Mouse (Mus musculus): ENCODE measurements around the gene Lrch4. TPM values are rescaled to one million over a fixed set of nuclear protein-coding genes. Genes with fewer than 3 reads are reported as not detected.
A peak's percentile ranks its signal among the peaks of the same experiment; 100 is the strongest.

Gene Lrch4
- polyA plus RNA-seq, 1 experiment from 2014 or later = 39.5 TPM

GRCm38 (mm10) chr5:137679726-137680125 lies 50.8 kb downstream of the Lrch4 start:
- no peaks in the 10 kb centered on the region for H3K27me3 ChIP-seq (ENCODE audit: insufficient read depth, low read length)
- H3K4me2 ChIP-seq (replicated peaks; ENCODE audit: low read depth, low read length) = no peak overlapping the region
- ATAC-seq (ENCODE audit: low FRiP score, low TSS enrichment) = no peak
- H3K36me3 ChIP-seq (ENCODE audit: insufficient read depth, low read length) = no peaks in the 10 kb centered on the region
- H3K9ac ChIP-seq (replicated peaks; ENCODE audit: low read length) = no peak overlapping the region
- H3K4me3 ChIP-seq (ENCODE audit: low read length) = no peak overlapping the region
- H3K9me3 ChIP-seq (ENCODE audit: low read length) = no peaks in the 10 kb centered on the region
- H3K4me1 ChIP-seq (ENCODE audit: insufficient read depth, low read length) = peaks cover 15% of the 10 kb centered on the region
- WGBS = 62% methylated on average over 4 of the region's 4 CpGs
- H3K27ac ChIP-seq (ENCODE audit: low read length) = no peak overlapping the region

GRCm38 (mm10) chr5:137682526-137682925 lies 53.6 kb downstream of the Lrch4 start:
- no peak overlapping the region for H3K27ac ChIP-seq (ENCODE audit: low read length)
- peaks cover 21% of the 10 kb centered on the region for H3K4me1 ChIP-seq (ENCODE audit: insufficient read depth, low read length)
- H3K9ac ChIP-seq (replicated peaks; ENCODE audit: low read length) = no peak overlapping the region
- no peaks in the 10 kb centered on the region for H3K36me3 ChIP-seq (ENCODE audit: insufficient read depth, low read length)
- WGBS = 78% methylated on average over 6 of the region's 6 CpGs
- no peak for ATAC-seq (ENCODE audit: low FRiP score, low TSS enrichment)
- H3K9me3 ChIP-seq (ENCODE audit: low read length) = no peaks in the 10 kb centered on the region
- H3K27me3 ChIP-seq (ENCODE audit: insufficient read depth, low read length) = no peaks in the 10 kb centered on the region
- H3K4me2 ChIP-seq (replicated peaks; ENCODE audit: low read depth, low read length) = peak overlapping the region; percentile 91; the same call in 1 of the 2 replicates
- peak overlapping the region; percentile 79; the same call in 1 of the 2 replicates for H3K4me3 ChIP-seq (ENCODE audit: low read length)

- WGBS = 7% methylated on average over 28 of the region's 28 CpGs
- ATAC-seq (ENCODE audit: low FRiP score, low TSS enrichment) = peak; percentile 9
- no peaks in the 10 kb centered on the region for H3K27me3 ChIP-seq (ENCODE audit: insufficient read depth, low read length)
These were observed 54.7 kb downstream of the Lrch4 start for GRCm38 (mm10) chr5:137683388-137684293.

GRCm38 (mm10) chr5:137684294-137685123 lies 55.6 kb downstream of the Lrch4 start, which contains the start of gene Agfg2:
TSS of gene Agfg2 (minus strand) at chr5:137684726.
- ATAC-seq (ENCODE audit: low FRiP score, low TSS enrichment) = peak; percentile 99
- peak within 1 kb of the TSS; percentile 91 for H3K4me2 ChIP-seq (replicated peaks; ENCODE audit: low read depth, low read length)
- H3K4me1 ChIP-seq (ENCODE audit: insufficient read depth, low read length) = peaks cover 21% of the 10 kb centered on the region
- under 1% methylated on average over 62 of the region's 62 CpGs for WGBS
- no peaks in the 10 kb centered on the region for H3K36me3 ChIP-seq (ENCODE audit: insufficient read depth, low read length)
- peak within 1 kb of the TSS; percentile 72 for H3K27ac ChIP-seq (ENCODE audit: low read length)
- peak within 1 kb of the TSS; percentile 79 for H3K4me3 ChIP-seq (ENCODE audit: low read length)
- H3K27me3 ChIP-seq (ENCODE audit: insufficient read depth, low read length) = no peaks in the 10 kb centered on the region
- peak within 1 kb of the TSS; percentile 74 for H3K9ac ChIP-seq (replicated peaks; ENCODE audit: low read length)
- H3K9me3 ChIP-seq (ENCODE audit: low read length) = no peaks in the 10 kb centered on the region

More at GRCm38 (mm10) chr5:137683388-137684293, 54.7 kb downstream of the Lrch4 start:
- peak overlapping the region; percentile 74 for H3K9ac ChIP-seq (replicated peaks; ENCODE audit: low read length)
- peaks cover 21% of the 10 kb centered on the region for H3K4me1 ChIP-seq (ENCODE audit: insufficient read depth, low read length)
- peak overlapping the region; percentile 72 for H3K27ac ChIP-seq (ENCODE audit: low read length)
- H3K4me3 ChIP-seq (ENCODE audit: low read length) = peak overlapping the region; percentile 79
- H3K9me3 ChIP-seq (ENCODE audit: low read length) = no peaks in the 10 kb centered on the region
- peak overlapping the region; percentile 91 for H3K4me2 ChIP-seq (replicated peaks; ENCODE audit: low read depth, low read length)
- H3K36me3 ChIP-seq (ENCODE audit: insufficient read depth, low read length) = no peaks in the 10 kb centered on the region

GRCm38 (mm10) chr5:137685653-137686052 lies 56.7 kb downstream of the Lrch4 start:
- ATAC-seq (ENCODE audit: low FRiP score, low TSS enrichment) = no peak
- H3K9ac ChIP-seq (replicated peaks; ENCODE audit: low read length) = no peak overlapping the region
- no peak overlapping the region for H3K4me2 ChIP-seq (replicated peaks; ENCODE audit: low read depth, low read length)
- H3K27ac ChIP-seq (ENCODE audit: low read length) = no peak overlapping the region
- H3K9me3 ChIP-seq (ENCODE audit: low read length) = no peaks in the 10 kb centered on the region
- 97% methylated on average over 3 of the region's 3 CpGs for WGBS
- H3K4me3 ChIP-seq (ENCODE audit: low read length) = no peak overlapping the region
- no peaks in the 10 kb centered on the region for H3K27me3 ChIP-seq (ENCODE audit: insufficient read depth, low read length)
- H3K36me3 ChIP-seq (ENCODE audit: insufficient read depth, low read length) = no peaks in the 10 kb centered on the region
- peaks cover 24% of the 10 kb centered on the region for H3K4me1 ChIP-seq (ENCODE audit: insufficient read depth, low read length)

GRCm38 (mm10) chr5:137686127-137686790 lies 57.3 kb downstream of the Lrch4 start:
- ATAC-seq (ENCODE audit: low FRiP score, low TSS enrichment) = no peak
- Histone ChIP-seq H3K27ac (ENCODE audit: low read length) (no peak overlapping the region), H3K4me2 (replicated peaks; ENCODE audit: low read depth, low read length) (no peak overlapping the region), H3K9ac (replicated peaks; ENCODE audit: low read length) (no peak overlapping the region), H3K4me3 (ENCODE audit: low read length) (no peak overlapping the region), H3K27me3 (ENCODE audit: insufficient read depth, low read length) (no peaks in the 10 kb centered on the region), H3K9me3 (ENCODE audit: low read length) (no peaks in the 10 kb centered on the region), H3K4me1 (ENCODE audit: insufficient read depth, low read length) (peaks cover 28% of the 10 kb centered on the region), H3K36me3 (ENCODE audit: insufficient read depth, low read length) (no peaks in the 10 kb centered on the region)
- WGBS = 83% methylated on average over 6 of the region's 6 CpGs

GRCm38 (mm10) chr5:137689974-137690373 lies 61.1 kb downstream of the Lrch4 start:
- H3K36me3 ChIP-seq (ENCODE audit: insufficient read depth, low read length) = no peaks in the 10 kb centered on the region
- 80% methylated on average over 3 of the region's 3 CpGs for WGBS
- no peak for ATAC-seq (ENCODE audit: low FRiP score, low TSS enrichment)

GRCm38 (mm10) chr5:137690531-137690930 lies 61.6 kb downstream of the Lrch4 start:
- H3K9me3 ChIP-seq (ENCODE audit: low read length) = no peaks in the 10 kb centered on the region
- 0 out of 2 replicates have a peak, but pooled peaks cover 7% of the 10 kb centered on the region for H3K4me1 ChIP-seq (ENCODE audit: insufficient read depth, low read length)
- 34% methylated on average over 9 of the region's 9 CpGs for WGBS
- no peak overlapping the region for H3K4me3 ChIP-seq (ENCODE audit: low read length)
- H3K9ac ChIP-seq (replicated peaks; ENCODE audit: low read length) = 0 out of 2 replicates have a peak overlapping the region, but pooled peaks have one; percentile 7
- H3K27me3 ChIP-seq (ENCODE audit: insufficient read depth, low read length) = no peaks in the 10 kb centered on the region
- no peak overlapping the region for H3K4me2 ChIP-seq (replicated peaks; ENCODE audit: low read depth, low read length)
- ATAC-seq (ENCODE audit: low FRiP score, low TSS enrichment) = no peak
- H3K36me3 ChIP-seq (ENCODE audit: insufficient read depth, low read length) = no peaks in the 10 kb centered on the region
- H3K27ac ChIP-seq (ENCODE audit: low read length) = no peak overlapping the region

More at GRCm38 (mm10) chr5:137689974-137690373, 61.1 kb downstream of the Lrch4 start:
- H3K4me2 ChIP-seq (replicated peaks; ENCODE audit: low read depth, low read length) = no peak overlapping the region
- H3K4me3 ChIP-seq (ENCODE audit: low read length) = no peak overlapping the region
- no peak overlapping the region for H3K27ac ChIP-seq (ENCODE audit: low read length)
- no peak overlapping the region for H3K9ac ChIP-seq (replicated peaks; ENCODE audit: low read length)
- H3K9me3 ChIP-seq (ENCODE audit: low read length) = no peaks in the 10 kb centered on the region
- peaks cover 12% of the 10 kb centered on the region; the same call in 1 of the 2 replicates for H3K4me1 ChIP-seq (ENCODE audit: insufficient read depth, low read length)
- no peaks in the 10 kb centered on the region for H3K27me3 ChIP-seq (ENCODE audit: insufficient read depth, low read length)

All from kidney, embryonic 16.5 days (tissue).